Mouse (Mus musculus) ES-E14 (cell line): ENCODE data around the gene Xaf1. TPM values are rescaled to one million over a fixed set of nuclear protein-coding genes. Genes with fewer than 3 reads are reported as not detected.
"Not testable (repeated sequence)": the region's sequence is repeated elsewhere in the genome, so short reads cannot be mapped to it uniquely, and the experiment has no call there.

Source experiments
- DNase-seq: peaks from one replicate; pipeline ENCODE4 v3.0.0-alpha.2; 2013; ENCODE audit warnings: low read depth, low spot score
- H3K27ac ChIP-seq: 2 replicates; pipeline ENCODE4 v1.5.1; 2012; ENCODE audit warnings: low read depth, mild to moderate bottlenecking, low read length, moderate library complexity, mixed read lengths; ENCODE audit not compliant: poor library complexity, insufficient read depth, severe bottlenecking
- H3K36me3 ChIP-seq: 2 replicates; pipeline ENCODE4 v1.6.1; 2012; ENCODE audit warnings: mild to moderate bottlenecking, low read length, moderate library complexity, mixed read lengths; ENCODE audit not compliant: control insufficient read depth, poor library complexity, insufficient read depth, severe bottlenecking
- H3K4me1 ChIP-seq, 2 experiments: fragments of 150-350 bp in 1 of 2; sonication (generic) in 1 of 2; 2 replicates each; pipeline ENCODE4 v1.6.1; 2012; ENCODE audit warnings: low read length in 2 of 2, mild to moderate bottlenecking in 1 of 2, mixed read lengths in 1 of 2; ENCODE audit not compliant: control insufficient read depth in 2 of 2, insufficient read depth in 2 of 2, poor library complexity in 1 of 2
- H3K4me3 ChIP-seq, 2 experiments: fragments of 150-350 bp in 1 of 2; sonication (generic) in 1 of 2; 2 replicates each; pipeline ENCODE4 v1.5.1; 2012; ENCODE audit warnings: low read length in 2 of 2, low read depth in 1 of 2, mild to moderate bottlenecking in 1 of 2, mixed read lengths in 1 of 2; ENCODE audit not compliant: insufficient read depth in 1 of 2, poor library complexity in 1 of 2, severe bottlenecking in 1 of 2
- H3K9ac ChIP-seq: 2 replicates; pipeline ENCODE4 v1.6.1; 2012; ENCODE audit warnings: low read depth, mild to moderate bottlenecking, low read length, mixed read lengths; ENCODE audit not compliant: poor library complexity, insufficient read depth, severe bottlenecking
- H3K9me3 ChIP-seq: fragments of 150-350 bp; sonication (generic); 2 replicates; pipeline ENCODE4 v1.6.1; 2012; ENCODE audit warnings: low read depth, mild to moderate bottlenecking, low read length; ENCODE audit not compliant: control insufficient read depth, insufficient read depth
- CHD2 ChIP-seq: IDR thresholded peaks from 2 replicates; pipeline ENCODE4 v1.6.1; 2014; ENCODE audit warnings: mild to moderate bottlenecking, low read depth, low read length, inconsistent platforms
- HCFC1 ChIP-seq: IDR thresholded peaks from 2 replicates; pipeline ENCODE4 v1.6.1; 2012; ENCODE audit warnings: low read length, inconsistent platforms, borderline replicate concordance; ENCODE audit not compliant: insufficient read depth
- MAFK ChIP-seq: IDR thresholded peaks from 2 replicates; pipeline ENCODE4 v1.6.1; 2014; ENCODE audit warnings: mild to moderate bottlenecking, low read depth, low read length, inconsistent platforms; ENCODE audit not compliant: insufficient read depth
- ZC3H11A ChIP-seq: IDR thresholded peaks from 2 replicates; pipeline ENCODE4 v1.6.1; 2012; ENCODE audit warnings: low read depth, mild to moderate bottlenecking, inconsistent platforms, low read length, borderline replicate concordance
- ZNF384 ChIP-seq: IDR thresholded peaks from 2 replicates; pipeline ENCODE4 v1.6.1; 2012; ENCODE audit warnings: low read depth, low read length, inconsistent platforms
- in situ Hi-C, 2 experiments: fragments of 600-800 bp; cut with MboI; formaldehyde crosslinking; loops; one replicate each; pipeline ENCODE4 v1.15.1; 2025; ENCODE audit warnings: low sequenced_read_pairs in 2 of 2, inconsistent platforms in 1 of 2; ENCODE audit not compliant: unreplicated experiment in 2 of 2
- total RNA-seq: library from RNA; depleted of rRNA; stranded (reverse); fragments of 300-350 nt; gene quantifications from 2 replicates; pipeline ENCODE4 v1.2.3, GENCODE M21; 2012

The Xaf1 gene
- total RNA-seq, 1 experiment = 7.5 TPM

DNA sequence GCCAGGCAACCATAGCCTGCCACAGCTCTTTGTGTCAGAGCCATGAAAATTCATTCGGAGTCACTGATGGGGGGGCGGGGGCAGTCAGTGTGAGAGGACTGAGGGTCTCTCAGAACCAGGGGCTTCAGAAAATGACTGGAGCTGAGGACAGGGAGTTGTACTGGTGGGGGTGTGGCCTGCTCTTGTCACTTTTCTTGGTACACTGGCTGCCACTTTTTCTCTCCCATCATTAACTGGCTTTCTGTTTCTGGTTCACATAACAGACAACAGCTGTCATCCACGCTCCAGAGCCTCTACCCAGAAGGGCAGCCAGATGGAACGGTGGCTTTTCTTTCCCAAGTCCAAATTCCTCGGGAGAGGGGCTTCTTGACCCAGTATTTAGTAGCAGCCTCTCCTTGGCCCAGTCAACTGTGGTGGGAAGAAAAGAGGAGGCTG is 37.0 kb downstream of the Xaf1 start:
- Histone ChIP-seq H3K27ac (no peak overlapping the region), H3K9me3 (no peaks in the 10 kb centered on the region), H3K4me1 (peaks cover 0 to 3% of the 10 kb centered on the region in 2 experiments; a peak in 1 of 4 replicates), H3K4me3 (no peak overlapping the region), H3K9ac (no peak overlapping the region), H3K36me3 (no peaks in the 10 kb centered on the region)
- in situ Hi-C loops = loop anchor here in 1 of 2 experiments (5.0 kb wide), 1 partner anchor 121 kb away; the partner anchor contains the start of gene Med31
- no peak for DNase-seq
- TF ChIP-seq CHD2 = no peak
- TF ChIP-seq ZC3H11A = no peak
- TF ChIP-seq ZNF384 = no peak
- TF ChIP-seq MAFK = no peak
- TF ChIP-seq HCFC1 = no peak

DNA sequence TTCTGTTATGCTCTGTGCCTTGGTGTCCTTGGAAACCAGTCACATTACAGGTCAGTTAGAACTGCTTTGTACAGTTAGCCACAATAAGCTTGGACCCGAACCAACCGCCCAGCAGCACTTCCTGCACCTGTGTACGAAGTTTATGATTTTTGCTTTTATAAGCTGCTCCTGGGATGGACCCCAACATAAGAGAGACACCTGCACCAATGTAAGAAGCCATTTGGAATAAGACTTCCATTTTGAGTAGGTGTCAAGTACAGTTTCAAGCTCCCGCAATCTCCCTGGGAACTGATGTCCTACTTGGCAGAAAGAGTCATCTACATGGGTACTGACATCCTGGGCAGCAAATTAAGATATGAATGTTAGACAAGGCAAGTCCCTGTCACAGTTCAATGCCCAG is 38.3 kb downstream of the Xaf1 start:
- no peaks in the 10 kb centered on the region for H3K36me3 ChIP-seq
- no peak for DNase-seq
- no peak overlapping the region for H3K4me3 ChIP-seq
- in situ Hi-C loops = loop anchor here in 1 of 2 experiments (5.0 to 10.0 kb wide), 2 partner anchors 122 to 225 kb away; partner anchors contain the start of gene Med31
- no peak overlapping the region for H3K9ac ChIP-seq
- H3K9me3 ChIP-seq = no peaks in the 10 kb centered on the region
- H3K4me1 ChIP-seq = peaks cover 0 to 4% of the 10 kb centered on the region in 2 experiments; a peak in 1 of 4 replicates
- H3K27ac ChIP-seq = no peak overlapping the region
- no peak for TF ChIP-seq CHD2
- TF ChIP-seq ZC3H11A = no peak
- no peak for TF ChIP-seq ZNF384
- TF ChIP-seq HCFC1 = no peak

DNA sequence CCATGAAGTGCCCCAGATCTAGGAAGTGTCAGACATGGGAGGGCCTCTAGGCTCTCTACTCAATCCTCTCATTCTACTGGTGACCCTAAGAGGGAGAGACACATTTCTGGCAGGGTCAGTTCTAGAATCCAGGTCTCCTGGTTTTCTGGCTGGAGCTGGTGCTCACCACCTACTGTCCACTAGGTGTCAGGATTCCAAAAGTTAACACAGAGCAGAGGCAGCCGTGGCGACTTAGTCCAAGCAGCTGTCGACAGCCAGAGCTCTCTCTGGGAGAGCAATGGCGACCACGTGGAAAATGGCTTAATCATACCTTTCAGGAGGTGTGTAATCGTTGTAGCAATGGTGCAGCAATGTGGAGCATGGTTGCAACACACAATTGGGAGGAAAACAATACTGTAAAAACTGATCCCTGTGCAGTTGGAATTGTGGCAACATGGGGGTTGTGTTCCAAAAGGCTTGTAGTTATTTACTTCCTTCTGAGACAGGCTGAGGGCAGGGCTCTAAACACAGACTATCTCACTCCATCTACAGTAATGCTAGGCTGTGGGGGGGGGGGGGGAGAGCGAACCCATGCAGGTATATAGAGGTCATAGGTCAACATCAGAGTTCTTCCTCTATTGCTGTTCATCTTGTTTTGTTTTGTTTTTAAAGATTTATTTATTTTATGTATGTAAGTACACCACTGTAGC is 41.3 kb downstream of the Xaf1 start:
- in situ Hi-C loops = loop anchor here in 1 of 2 experiments (10.0 kb wide), 1 partner anchor 222 kb away; no protein-coding TSS in a partner anchor
- Histone ChIP-seq H3K36me3 (no peaks in the 10 kb centered on the region), H3K4me1 (peaks cover 0 to 6% of the 10 kb centered on the region in 2 experiments; a peak in 1 of 4 replicates), H3K9ac (no peak overlapping the region), H3K27ac (no peak overlapping the region), H3K4me3 (no peak overlapping the region), H3K9me3 (no peaks in the 10 kb centered on the region)
- peak; percentile 89; the same call in 1 of the 2 replicates for TF ChIP-seq ZC3H11A
- no peak for TF ChIP-seq HCFC1
- peak; percentile 71 for DNase-seq

DNA sequence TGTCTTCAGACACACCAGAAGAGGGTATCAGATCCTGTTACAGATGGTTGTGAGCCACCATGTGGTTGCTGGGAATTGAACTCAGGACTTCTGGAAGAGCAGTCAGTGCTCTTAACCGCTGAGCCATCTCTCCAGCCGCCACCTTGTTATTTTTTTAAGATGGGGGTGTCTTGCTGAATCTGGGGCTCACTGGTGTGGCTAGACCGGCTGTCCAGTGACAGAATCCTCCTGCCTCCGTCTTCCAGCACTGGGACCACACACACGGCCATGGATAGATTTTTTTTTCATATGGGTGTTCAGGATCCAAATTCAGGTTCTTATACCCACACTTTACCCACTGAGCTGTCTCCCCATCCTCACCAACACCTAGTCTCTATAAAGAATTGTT is 41.8 kb downstream of the Xaf1 start:
- in situ Hi-C loops = loop anchor here in 1 of 2 experiments (10.0 kb wide), 1 partner anchor 222 kb away; no protein-coding TSS in a partner anchor
- not testable (repeated sequence) for H3K9ac ChIP-seq, DNase-seq, H3K4me1 ChIP-seq, H3K4me3 ChIP-seq, H3K36me3 ChIP-seq, H3K9me3 ChIP-seq, H3K27ac ChIP-seq

DNA sequence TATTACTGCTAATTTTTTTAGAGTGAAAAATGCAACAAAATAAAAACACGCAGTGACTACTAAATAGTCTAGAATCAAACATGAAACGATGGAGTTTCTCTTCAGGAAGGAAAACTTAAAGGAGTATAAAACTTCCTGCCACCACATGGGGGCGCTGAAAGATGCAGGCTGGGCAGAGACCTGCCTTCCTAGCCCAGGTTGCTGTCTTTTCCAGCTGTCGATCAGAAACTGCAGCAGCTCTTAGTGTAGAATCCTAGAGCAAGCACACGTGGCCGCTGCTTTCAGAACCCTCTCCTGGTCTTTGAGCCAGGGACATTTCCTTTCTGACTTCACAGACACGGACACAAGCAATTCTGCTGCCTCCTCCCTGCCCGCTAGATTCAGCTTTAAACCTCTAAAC is 42.5 kb downstream of the Xaf1 start:
- Histone ChIP-seq H3K4me3 (no peak overlapping the region), H3K27ac (no peak overlapping the region), H3K36me3 (no peaks in the 10 kb centered on the region), H3K9me3 (no peaks in the 10 kb centered on the region), H3K9ac (peak overlapping the region; percentile 50; the same call in 1 of the 2 replicates), H3K4me1 (peaks cover 2 to 10% of the 10 kb centered on the region in 2 experiments; a peak in 1 of 4 replicates)
- in situ Hi-C loops = loop anchor here in 1 of 2 experiments (10.0 kb wide), 1 partner anchor 221 kb away; no protein-coding TSS in a partner anchor
- TF ChIP-seq CHD2 (no peak), MAFK (no peak), ZC3H11A (peak; percentile 69; the same call in 1 of the 2 replicates)
- peak; percentile 71 for DNase-seq
